Mouse (Mus musculus) hindbrain, postnatal 0 days (tissue): ENCODE data around the gene Strip1. TPM values are rescaled to one million over a fixed set of nuclear protein-coding genes. Genes with fewer than 3 reads are reported as not detected.
A peak's percentile ranks its signal among the peaks of the same experiment; 100 is the strongest.

ENCODE experiments used
- ATAC-seq: fragments of 200-750 bp; cut with Nextera tagmentation; 2 replicates; pipeline ENCODE4 v1.8.0; 2017; ENCODE audit warnings: mild to moderate bottlenecking, moderate TSS enrichment, moderate library complexity
- DNase-seq: peaks from one replicate; pipeline ENCODE4 v3.0.0-alpha.2; 2015; ENCODE audit warnings: low spot score
- H3K27ac ChIP-seq: fragments of 300-500 bp; sonication (generic); 2 replicates; pipeline ENCODE4 v1.5.1; 2014; ENCODE audit warnings: mild to moderate bottlenecking
- H3K27me3 ChIP-seq: fragments of 300-500 bp; sonication (generic); 2 replicates; pipeline ENCODE4 v1.6.1; 2014; ENCODE audit warnings: low read length, mixed read lengths; ENCODE audit not compliant: insufficient read depth
- H3K36me3 ChIP-seq: fragments of 300-500 bp; sonication (generic); 2 replicates; pipeline ENCODE4 v1.6.1; 2014; ENCODE audit warnings: low read length, mixed read lengths; ENCODE audit not compliant: insufficient read depth
- H3K4me1 ChIP-seq: fragments of 300-500 bp; sonication (generic); 2 replicates; pipeline ENCODE4 v1.6.1; 2014; ENCODE audit warnings: antibody characterized with exemption, low read length, mixed read lengths; ENCODE audit not compliant: insufficient read depth
- H3K4me2 ChIP-seq: fragments of 300-500 bp; sonication (generic); 2 replicates; pipeline ENCODE4 v1.6.1; 2014; ENCODE audit warnings: low read depth, mild to moderate bottlenecking, low read length, moderate library complexity, mixed read lengths
- H3K4me3 ChIP-seq: fragments of 300-500 bp; sonication (generic); 2 replicates; pipeline ENCODE4 v1.5.1; 2014; ENCODE audit warnings: low read length
- H3K9ac ChIP-seq: fragments of 300-500 bp; sonication (generic); replicated peaks from 2 replicates; pipeline ENCODE4 v1.6.1; 2014; ENCODE audit warnings: mild to moderate bottlenecking, low read length, moderate library complexity, mixed read lengths
- H3K9me3 ChIP-seq: fragments of 300-500 bp; sonication (generic); 2 replicates; pipeline ENCODE4 v1.6.1; 2016; ENCODE audit warnings: low read length, mixed read lengths
- CTCF ChIP-seq: IDR thresholded peaks from 2 replicates; pipeline ENCODE4 v1.5.1; 2016; ENCODE audit warnings: antibody characterized with exemption, control low read depth, low read depth
- WGBS: fragments of 180-500 bp; shearing (Covaris S2); extraction: QIAGEN DNeasy Blood & Tissue Kit; methylation state at CpG from one replicate; pipeline ENCODE4 v1.1.7; 2014; 5-methylcytosine and 5-hydroxymethylcytosine counted together
- polyA plus RNA-seq: library from polyadenylated mRNA; unstranded; fragments of >200 nt; fragmentation: Nextera tagmentation; extraction: Ambion mirVana; gene quantifications from 2 replicates; pipeline ENCODE4 v1.2.1, GENCODE M21; 2015
- total RNA-seq: library from RNA; depleted of rRNA; stranded (reverse); fragments of >200 nt; gene quantifications from 2 replicates; pipeline ENCODE4 v1.2.3, GENCODE M21; 2014; rRNA removed

Gene Strip1
- total RNA-seq (133 and 135 TPM in 2 replicates), polyA plus RNA-seq (98.2 and 98.7 TPM in 2 replicates)

DNA sequence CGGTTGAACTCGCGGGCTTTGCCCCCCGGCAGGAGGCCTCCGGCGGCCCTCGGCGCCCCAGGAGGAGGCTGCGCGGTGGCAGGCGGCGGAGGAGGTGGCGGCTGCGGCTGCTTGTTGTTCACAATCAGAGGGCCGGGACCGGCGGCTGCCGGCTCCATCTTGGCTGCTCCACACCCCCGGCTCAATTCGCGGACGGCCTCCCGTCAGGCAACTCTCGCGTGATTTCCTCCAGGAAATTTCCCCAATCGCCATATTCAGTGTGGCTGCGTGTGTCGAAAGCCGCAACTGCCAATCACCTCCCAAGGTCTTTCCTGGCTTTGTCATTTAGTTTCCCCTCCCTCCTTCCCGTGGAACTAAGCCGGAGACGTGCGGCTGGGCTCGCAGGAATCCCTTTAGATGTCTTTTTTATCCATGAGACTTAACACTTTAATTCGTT lies at the start of gene Strip1:
Gene Strip1 (minus strand): TSS at position 172 of the 436 bp plus-strand sequence.
- Histone ChIP-seq H3K4me3 (peak within 1 kb of the TSS; percentile 76), H3K9ac (peak within 1 kb of the TSS; percentile 94), H3K36me3 (peaks cover 15% of the 10 kb centered on the region; the same call in 1 of the 2 replicates), H3K9me3 (no peaks in the 10 kb centered on the region), H3K27ac (peak within 1 kb of the TSS; percentile 98), H3K4me1 (no peaks in the 10 kb centered on the region), H3K27me3 (no peaks in the 10 kb centered on the region), H3K4me2 (peak within 1 kb of the TSS; percentile 80)
- no peak for TF ChIP-seq CTCF
- DNase-seq (peak; percentile 98), ATAC-seq (peak; percentile 97)
- 2% methylated on average over 35 of the region's 35 CpGs for WGBS

DNA sequence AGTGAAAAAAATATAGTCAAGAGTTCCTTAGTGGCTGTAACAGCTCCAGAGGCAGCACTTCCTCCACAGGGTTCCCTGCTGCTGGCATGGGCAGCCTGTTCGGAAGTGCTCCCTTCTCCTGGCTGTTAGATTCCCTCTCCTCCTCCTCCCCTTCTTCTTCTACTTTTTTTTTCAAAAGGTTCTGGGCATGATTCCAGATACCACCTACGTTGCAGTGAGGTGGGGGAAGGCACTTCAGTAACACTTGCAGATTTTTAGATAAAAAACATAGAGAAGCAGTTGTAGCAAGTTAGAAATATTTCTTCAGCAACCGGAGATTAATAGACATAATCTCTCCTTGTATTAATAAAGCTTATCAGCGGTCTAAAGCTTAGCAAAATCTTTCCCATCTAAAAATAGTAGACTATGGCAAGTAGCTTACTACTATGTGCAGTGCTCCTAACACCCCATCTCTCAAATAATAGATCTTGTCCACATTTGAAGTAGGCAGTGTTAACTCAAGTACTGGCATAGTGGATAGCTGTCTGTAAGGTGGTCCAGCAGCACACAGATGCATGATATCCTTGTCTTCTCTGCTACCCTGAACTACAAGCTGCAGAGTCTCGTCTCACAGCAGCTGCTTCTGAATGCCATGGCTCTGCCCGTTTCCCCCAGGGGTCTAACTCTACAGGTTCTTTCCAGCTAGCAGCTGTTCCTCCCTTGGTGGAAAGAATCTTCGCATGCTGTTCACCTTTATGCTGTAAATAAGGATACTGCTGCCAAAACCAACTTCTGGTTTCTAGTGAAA lies 49.5 kb upstream of the Strip1 start:
- TF ChIP-seq CTCF, result no peak
- Histone ChIP-seq H3K9me3 (no peaks in the 10 kb centered on the region), H3K27ac (peak overlapping the region; percentile 65), H3K4me3 (no peak overlapping the region), H3K9ac (no peak overlapping the region), H3K4me1 (peaks cover 8% of the 10 kb centered on the region), H3K27me3 (no peaks in the 10 kb centered on the region), H3K36me3 (peaks cover under 1% of the 10 kb centered on the region; the same call in 1 of the 2 replicates), H3K4me2 (0 out of 2 replicates have a peak overlapping the region, but pooled peaks have one; percentile 18)
- DNase-seq, result peak; percentile 74
- peak; percentile 74; the same call in 1 of the 2 replicates for ATAC-seq
- 22% methylated on average over 7 of the region's 7 CpGs for WGBS

DNA sequence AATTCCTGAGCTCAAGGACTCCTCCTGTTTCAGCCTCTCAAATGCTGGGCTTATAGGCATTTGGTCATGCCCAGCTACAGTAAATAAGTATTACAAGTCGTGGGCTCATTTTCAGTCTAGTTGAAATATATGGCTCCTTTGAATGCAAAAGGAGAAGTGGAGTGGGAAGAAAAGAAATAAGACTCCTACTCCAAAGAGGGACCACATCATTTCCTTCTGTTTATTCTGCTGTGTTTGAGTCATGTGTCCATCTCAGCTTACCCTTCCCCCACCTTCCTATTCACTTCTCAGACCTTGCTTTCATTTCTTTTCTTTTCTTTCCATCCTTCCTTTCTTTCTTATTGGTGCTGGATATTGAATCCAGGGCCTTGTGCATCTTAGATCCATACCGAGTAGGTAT lies 40.0 kb upstream of the Strip1 start:
- 98% methylated on average over 2 of the region's 2 CpGs for WGBS
- no peak for ATAC-seq

DNA sequence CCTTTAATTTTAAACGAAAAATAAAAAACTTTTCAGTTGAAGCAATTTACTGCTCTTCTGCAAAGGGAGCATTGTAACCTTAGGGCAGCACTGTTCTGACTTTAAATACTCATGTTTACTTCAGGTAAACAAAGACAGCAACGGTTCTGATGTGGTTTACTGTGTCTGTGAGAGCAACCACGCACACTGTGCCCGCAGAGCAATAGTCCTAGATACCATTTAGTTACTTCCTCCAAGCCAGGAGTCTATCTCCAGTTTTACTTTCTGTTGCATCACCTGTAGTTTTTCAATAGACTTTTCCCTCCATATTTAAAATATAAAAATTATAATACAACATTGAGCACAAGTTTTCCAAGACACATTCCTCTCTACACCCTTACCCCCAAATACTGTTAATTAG lies 39.0 kb upstream of the Strip1 start:
- H3K4me3 ChIP-seq, result no peak overlapping the region
- no peak overlapping the region for H3K27ac ChIP-seq
- H3K27me3 ChIP-seq, result no peaks in the 10 kb centered on the region
- peaks cover 86% of the 10 kb centered on the region for H3K36me3 ChIP-seq
- no peak overlapping the region for H3K4me2 ChIP-seq
- no peak for ATAC-seq
- no peak for TF ChIP-seq CTCF
- no peaks in the 10 kb centered on the region for H3K9me3 ChIP-seq
- H3K4me1 ChIP-seq, result no peaks in the 10 kb centered on the region
- 90% methylated on average over 4 of the region's 4 CpGs for WGBS
- no peak overlapping the region for H3K9ac ChIP-seq
- no peak for DNase-seq

More for the DNA sequence above, 40.0 kb upstream of the Strip1 start:
- Histone ChIP-seq H3K9me3 (no peaks in the 10 kb centered on the region), H3K4me3 (no peak overlapping the region), H3K4me1 (no peaks in the 10 kb centered on the region), H3K27ac (no peak overlapping the region), H3K27me3 (no peaks in the 10 kb centered on the region), H3K4me2 (no peak overlapping the region), H3K36me3 (peaks cover 82% of the 10 kb centered on the region), H3K9ac (no peak overlapping the region)
- no peak for TF ChIP-seq CTCF
- no peak for DNase-seq

DNA sequence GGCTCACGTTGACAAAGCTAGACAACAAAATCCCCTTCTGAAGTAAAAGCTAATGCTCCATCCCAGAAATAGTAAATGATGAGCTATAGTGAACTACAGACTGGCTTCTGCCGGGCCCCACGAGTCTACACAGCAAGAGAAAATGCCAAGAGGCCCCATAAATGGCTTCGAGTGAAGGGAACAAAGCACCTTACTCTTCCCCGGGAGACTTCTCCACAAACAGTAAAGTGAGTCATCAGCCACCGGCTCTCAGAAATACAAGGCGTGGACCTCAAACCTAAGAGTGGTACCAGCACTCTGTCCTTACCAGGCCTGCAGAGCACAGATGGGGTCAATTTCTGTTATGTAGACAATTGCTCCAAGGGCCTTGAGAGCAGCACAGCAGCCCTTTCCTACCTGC lies 37.3 kb upstream of the Strip1 start:
- no peaks in the 10 kb centered on the region for H3K4me1 ChIP-seq
- no peak for TF ChIP-seq CTCF
- no peaks in the 10 kb centered on the region for H3K27me3 ChIP-seq
- H3K27ac ChIP-seq, result no peak overlapping the region
- no peaks in the 10 kb centered on the region for H3K9me3 ChIP-seq
- H3K4me2 ChIP-seq, result no peak overlapping the region
- ATAC-seq, result no peak
- H3K36me3 ChIP-seq, result peaks cover 81% of the 10 kb centered on the region
- WGBS, result 93% methylated on average over 7 of the region's 7 CpGs
- no peak overlapping the region for H3K4me3 ChIP-seq
- no peak overlapping the region for H3K9ac ChIP-seq
- no peak for DNase-seq

DNA sequence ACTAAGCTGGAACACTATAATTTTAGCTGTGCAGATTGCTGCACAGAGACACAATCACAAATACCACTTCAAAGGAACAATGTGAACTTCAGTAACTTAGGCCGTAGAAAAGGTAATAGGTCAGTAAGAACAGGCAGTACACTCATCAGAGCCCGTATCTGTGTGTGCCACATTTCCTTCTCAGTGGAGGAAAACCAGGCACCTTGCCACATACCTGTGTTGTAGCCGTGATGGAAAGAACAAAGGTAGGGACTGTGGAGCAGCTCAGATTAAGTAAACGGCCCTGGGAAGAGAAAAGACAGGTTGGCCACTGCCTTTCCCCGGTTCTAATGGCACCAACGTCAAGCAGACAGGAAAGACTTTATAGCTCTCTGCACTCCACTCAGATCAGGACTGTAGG lies 35.9 kb upstream of the Strip1 start:
- Histone ChIP-seq H3K4me2 (no peak overlapping the region), H3K9me3 (no peaks in the 10 kb centered on the region), H3K27me3 (no peaks in the 10 kb centered on the region), H3K36me3 (peaks cover 82% of the 10 kb centered on the region), H3K9ac (no peak overlapping the region), H3K27ac (no peak overlapping the region), H3K4me3 (no peak overlapping the region), H3K4me1 (no peaks in the 10 kb centered on the region)
- TF ChIP-seq CTCF, result no peak
- ATAC-seq (no peak), DNase-seq (no peak)
- 86% methylated on average over 6 of the region's 6 CpGs for WGBS

DNA sequence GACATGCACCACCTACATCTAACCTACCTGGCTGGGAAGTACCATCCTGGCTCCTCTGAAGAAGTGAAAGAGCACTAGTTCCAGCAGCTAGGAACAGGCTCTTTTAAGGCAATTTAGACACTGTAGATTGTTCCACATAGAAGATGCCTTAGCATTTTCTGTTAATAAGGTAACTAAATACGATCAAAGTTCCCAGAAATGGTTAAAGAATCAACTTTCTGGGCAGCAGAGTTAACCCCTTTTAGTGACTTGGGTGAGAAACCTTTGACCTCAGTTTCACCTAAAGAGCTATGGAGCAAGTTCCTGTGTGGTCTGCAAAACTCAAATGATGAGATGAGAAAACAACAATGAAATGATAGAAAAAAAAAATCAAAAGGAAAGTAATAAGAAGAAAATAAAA lies 33.1 kb upstream of the Strip1 start:
- H3K9ac ChIP-seq, result no peak overlapping the region
- no peak overlapping the region for H3K4me3 ChIP-seq
- H3K27me3 ChIP-seq, result no peaks in the 10 kb centered on the region
- WGBS, result 96% methylated on average over 1 of the region's 1 CpGs
- H3K4me1 ChIP-seq, result no peaks in the 10 kb centered on the region
- no peaks in the 10 kb centered on the region for H3K9me3 ChIP-seq
- no peak for TF ChIP-seq CTCF
- H3K4me2 ChIP-seq, result no peak overlapping the region
- ATAC-seq, result no peak
- H3K27ac ChIP-seq, result no peak overlapping the region
- no peak for DNase-seq
- peaks cover 68% of the 10 kb centered on the region for H3K36me3 ChIP-seq
